Comparison of ENCODE assay signal across 19 mouse cellular contexts in the genomic region with DNA sequence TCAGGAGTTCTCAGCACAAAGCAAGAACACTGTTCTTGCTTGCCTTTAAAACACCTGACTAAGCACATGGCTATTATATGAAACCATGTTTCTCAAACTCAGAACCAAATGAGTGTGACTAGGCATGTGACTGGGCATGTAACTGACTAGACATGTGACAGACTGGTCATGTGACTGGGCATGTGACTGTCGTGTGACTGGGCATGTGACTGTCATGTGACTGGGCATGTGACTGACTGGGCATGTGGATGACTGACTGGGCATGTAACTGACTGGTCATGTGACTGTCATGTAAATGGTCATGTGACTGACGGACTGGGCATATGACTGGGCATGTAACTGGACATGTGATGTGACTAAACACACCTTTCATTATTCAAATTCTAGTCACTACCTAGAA. TPM values are rescaled to one million over a fixed set of nuclear protein-coding genes. Genes with fewer than 3 reads are reported as not detected.
DNase-seq lines count a peak whose midpoint lies in the region; ATAC-seq and TF ChIP-seq lines count a peak whose summit lies in the region.
"Had no signal": no experiment of that assay in that cellular context is flagged by ENCODE, and none has a peak within 500 bp of the region (broad histone marks: within the 10 kb centered on the region; RNA-seq: fewer than 3 reads in every experiment).

No protein-coding gene starts in this region.

- no peak overlapping the region for H3K27ac ChIP-seq in liver, postnatal 0 days (ENCODE audit: low read depth)
- H3K27ac ChIP-seq in liver, embryonic 12.5 days: no peak overlapping the region
- H3K27ac ChIP-seq: embryonic facial prominence, embryonic 15.5 days; heart, embryonic 15.5 days; liver, embryonic 14.5 days; midbrain, embryonic 13.5 days; neural tube, embryonic 12.5 days; stomach, postnatal 0 days had no signal

- no peaks in the 10 kb centered on the region for H3K9me3 ChIP-seq in liver, postnatal 0 days (ENCODE audit: low read length)
- no peaks in the 10 kb centered on the region for H3K9me3 ChIP-seq in liver, embryonic 12.5 days (replicated peaks)
- H3K9me3 ChIP-seq: embryonic facial prominence, embryonic 15.5 days; heart, embryonic 15.5 days; midbrain, embryonic 13.5 days; neural tube, embryonic 12.5 days had no signal

- H3ac ChIP-seq in myocyte (ENCODE audit: control insufficient read depth, insufficient read length): no peak overlapping the region

- H3K4me3 ChIP-seq in liver, postnatal 0 days (ENCODE audit: low read depth, low read length): no peak overlapping the region
- H3K4me3 ChIP-seq in liver, embryonic 12.5 days: no peak overlapping the region
- H3K4me3 ChIP-seq in myocyte: no peak overlapping the region
- H3K4me3 ChIP-seq: embryonic facial prominence, embryonic 15.5 days; heart, embryonic 15.5 days; midbrain, embryonic 13.5 days; neural tube, embryonic 12.5 days had no signal

- peak; percentile 25 for ATAC-seq in liver, postnatal 0 days
- ATAC-seq in liver, embryonic 12.5 days: no peak
- ATAC-seq: forebrain, embryonic 14.5 days; midbrain, embryonic 13.5 days had no signal

- H3K27me3 ChIP-seq in liver, postnatal 0 days (ENCODE audit: insufficient read depth, low read length): no peaks in the 10 kb centered on the region
- H3K27me3 ChIP-seq in liver, embryonic 12.5 days (replicated peaks): no peaks in the 10 kb centered on the region
- H3K27me3 ChIP-seq in myocyte (ENCODE audit: control insufficient read depth, insufficient read depth, insufficient read length): no peaks in the 10 kb centered on the region
- H3K27me3 ChIP-seq: embryonic facial prominence, embryonic 15.5 days; heart, embryonic 15.5 days; midbrain, embryonic 13.5 days; neural tube, embryonic 12.5 days had no signal

- no peak overlapping the region for H3K9ac ChIP-seq in liver, postnatal 0 days (replicated peaks)
- H3K9ac ChIP-seq in liver, embryonic 12.5 days: no peak overlapping the region
- H3K9ac ChIP-seq: embryonic facial prominence, embryonic 15.5 days; heart, embryonic 15.5 days; liver, embryonic 14.5 days; midbrain, embryonic 13.5 days; neural tube, embryonic 12.5 days had no signal

- peak; percentile 43 for DNase-seq in liver, postnatal 0 days
- DNase-seq in CD4-positive helper T cell, adult 2 months (ENCODE audit: low read depth, low spot score): peak; percentile 32
- peak; percentile 8 for DNase-seq in R1 (ENCODE audit: low read depth, low spot score)
- DNase-seq in right cerebral cortex, postnatal 10 days (ENCODE audit: low spot score in 2 of 2): no peak
- no peak for DNase-seq in embryo, embryonic 9.5 days (ENCODE audit: extremely low spot score)
- DNase-seq in spleen, adult 18-20 months: no peak
- DNase-seq: cerebellum, adult 8-10 months; kidney, adult 8-10 months; lung, postnatal 10 days; thymus, postnatal 36 days had no signal

- no peak for TF ChIP-seq EP300 in liver, postnatal 0 days (IDR thresholded peaks at IDR 0.05; ENCODE audit: low read depth)

- TF ChIP-seq CTCF in liver, postnatal 0 days (IDR thresholded peaks at IDR 0.05; ENCODE audit: low read depth): no peak

- H3K4me1 ChIP-seq in liver, postnatal 0 days (ENCODE audit: insufficient read depth): 0 out of 2 replicates have a peak, but pooled peaks cover 3% of the 10 kb centered on the region
- H3K4me1 ChIP-seq in liver, embryonic 12.5 days: peaks cover 6% of the 10 kb centered on the region; the same call in 1 of the 2 replicates
- H3K4me1 ChIP-seq: embryonic facial prominence, embryonic 15.5 days; heart, embryonic 15.5 days; midbrain, embryonic 13.5 days; neural tube, embryonic 12.5 days had no signal

- H3K4me2 ChIP-seq in liver, postnatal 0 days (ENCODE audit: low read depth, low read length): no peak overlapping the region
- no peak overlapping the region for H3K4me2 ChIP-seq in liver, embryonic 12.5 days
- no peak overlapping the region for H3K4me2 ChIP-seq in myocyte (ENCODE audit: low read depth)
- H3K4me2 ChIP-seq: embryonic facial prominence, embryonic 15.5 days; heart, embryonic 15.5 days; midbrain, embryonic 13.5 days; neural tube, embryonic 12.5 days had no signal

- 72% methylated on average over 2 of the region's 2 CpGs for WGBS in liver, postnatal 0 days (ENCODE audit: insufficient replicate concordance)
- 65% methylated on average over 2 of the region's 2 CpGs for WGBS in liver, embryonic 12.5 days (ENCODE audit: insufficient replicate concordance)

- no peaks in the 10 kb centered on the region for H3K79me2 ChIP-seq in myocyte (ENCODE audit: control insufficient read depth, insufficient read depth)

- H3K36me3 ChIP-seq in liver, postnatal 0 days (replicated peaks; ENCODE audit: insufficient read depth, low read length): no peaks in the 10 kb centered on the region; the same call in none of the 2 replicates
- H3K36me3 ChIP-seq in liver, embryonic 12.5 days: no peaks in the 10 kb centered on the region
- no peaks in the 10 kb centered on the region for H3K36me3 ChIP-seq in myocyte (ENCODE audit: control insufficient read depth, insufficient read depth)
- H3K36me3 ChIP-seq: embryonic facial prominence, embryonic 15.5 days; heart, embryonic 15.5 days; midbrain, embryonic 13.5 days; neural tube, embryonic 12.5 days had no signal

- TF ChIP-seq POLR2A in myocyte (IDR thresholded peaks at IDR 0.05; ENCODE audit: insufficient read length, low read depth): no peak

TF ChIP-seq in myocyte, 11 proteins besides CTCF, POLR2A, EP300 and RAD21:
- TF ChIP-seq MYOD1 (IDR thresholded peaks at IDR 0.05; ENCODE audit: control insufficient read depth in 1 of 3, insufficient read length in 2 of 3, low read depth in 2 of 3) (no peak), USF1 (IDR thresholded peaks at IDR 0.05; ENCODE audit: low read depth) (peak; percentile 68)
TF ChIP-seq in myocyte: peak in this region for 1.

RNA-seq across cellular contexts. Expression of a gene that starts 16.8 kb away (rescaled TPM):
- polyA plus RNA-seq in liver, postnatal 0 days (2015; fragmentation: Nextera tagmentation; extraction: Ambion mirVana): 7.4 and 9.8 TPM in 2 replicates
- 17.4 TPM in 2 replicates for polyA plus RNA-seq in liver, embryonic 12.5 days (2016; fragmentation: Nextera tagmentation; extraction: Ambion mirVana)
- 25.7 TPM for polyA plus RNA-seq in myocyte (2012; fragmentation: generic; extraction: Trizol)

RNA-seq across cellular contexts. Expression of a gene that starts 39.8 kb away (rescaled TPM):
- polyA plus RNA-seq in liver, postnatal 0 days (2015; fragmentation: Nextera tagmentation; extraction: Ambion mirVana): 5.8 and 6.6 TPM in 2 replicates
- 3.3 and 3.8 TPM in 2 replicates for polyA plus RNA-seq in liver, embryonic 12.5 days (2016; fragmentation: Nextera tagmentation; extraction: Ambion mirVana)
- polyA plus RNA-seq in myocyte (2012; fragmentation: generic; extraction: Trizol): 0.90 TPM

Comparison
In these comparisons a context has a peak if more than half of its experiments do, and no peak if none do; other contexts are left out.
1. DNase-seq: peak in liver, postnatal 0 days (single experiment), CD4-positive helper T cell, adult 2 months (single experiment) and R1 (single experiment); none in right cerebral cortex, postnatal 10 days (0 of 2), embryo, embryonic 9.5 days (single experiment) and spleen, adult 18-20 months (0 of 2).